Mouse (Mus musculus): ENCODE measurements around the gene Gan.
A peak's percentile ranks its signal among the peaks of the same experiment; 100 is the strongest.

Gan gene

GRCm38 (mm10) chr8:117157769-117158091 lies 205 bp upstream of the Gan start:
- peak; percentile 95 for DNase-seq (ENCODE audit: low spot score in 2 of 2)

GRCm38 (mm10) chr8:117159031-117159430 lies 1.1 kb downstream of the Gan start:
- DNase-seq (ENCODE audit: low spot score in 2 of 2) = no peak

GRCm38 (mm10) chr8:117164912-117165311 lies 7.0 kb downstream of the Gan start:
- no peak for DNase-seq (ENCODE audit: low spot score in 2 of 2)

GRCm38 (mm10) chr8:117165542-117165941 lies 7.6 kb downstream of the Gan start:
- no peak for DNase-seq (ENCODE audit: low spot score in 2 of 2)

GRCm38 (mm10) chr8:117166515-117166914 lies 8.6 kb downstream of the Gan start:
- no peak for DNase-seq (ENCODE audit: low spot score in 2 of 2)

GRCm38 (mm10) chr8:117167243-117167883 lies 9.4 kb downstream of the Gan start:
- no peak for DNase-seq (ENCODE audit: low spot score in 2 of 2)

GRCm38 (mm10) chr8:117168378-117168777 lies 10.4 kb downstream of the Gan start:
- no peak for DNase-seq (ENCODE audit: low spot score in 2 of 2)

GRCm38 (mm10) chr8:117171826-117172225 lies 13.9 kb downstream of the Gan start:
- no peak for DNase-seq (ENCODE audit: low spot score in 2 of 2)

GRCm38 (mm10) chr8:117172904-117173303 lies 15.0 kb downstream of the Gan start:
- DNase-seq (ENCODE audit: low spot score in 2 of 2) = no peak

GRCm38 (mm10) chr8:117173690-117174089 lies 15.8 kb downstream of the Gan start:
- no peak for DNase-seq (ENCODE audit: low spot score in 2 of 2)

GRCm38 (mm10) chr8:117174536-117174935 lies 16.6 kb downstream of the Gan start:
- DNase-seq (ENCODE audit: low spot score in 2 of 2) = no peak

- DNase-seq (ENCODE audit: low spot score in 2 of 2) = no peak
These were observed 18.4 kb downstream of the Gan start for GRCm38 (mm10) chr8:117176308-117176707.

GRCm38 (mm10) chr8:117177236-117177635 lies 19.3 kb downstream of the Gan start:
- DNase-seq (ENCODE audit: low spot score in 2 of 2) = no peak

GRCm38 (mm10) chr8:117178039-117178438 lies 20.1 kb downstream of the Gan start:
- no peak for DNase-seq (ENCODE audit: low spot score in 2 of 2)

GRCm38 (mm10) chr8:117178676-117179075 lies 20.7 kb downstream of the Gan start:
- DNase-seq (ENCODE audit: low spot score in 2 of 2) = no peak

GRCm38 (mm10) chr8:117182746-117183145 lies 24.8 kb downstream of the Gan start:
- DNase-seq (ENCODE audit: low spot score in 2 of 2) = no peak

- DNase-seq (ENCODE audit: low spot score in 2 of 2) = no peak
These were observed 25.9 kb downstream of the Gan start for GRCm38 (mm10) chr8:117183664-117184377.

- no peak for DNase-seq (ENCODE audit: low spot score in 2 of 2)
These were observed 36.4 kb downstream of the Gan start for GRCm38 (mm10) chr8:117194355-117194754.

GRCm38 (mm10) chr8:117196593-117196992 lies 38.7 kb downstream of the Gan start:
- no peak for DNase-seq (ENCODE audit: low spot score in 2 of 2)

GRCm38 (mm10) chr8:117197551-117197950 lies 39.6 kb downstream of the Gan start:
- no peak for DNase-seq (ENCODE audit: low spot score in 2 of 2)

- DNase-seq (ENCODE audit: low spot score in 2 of 2) = peak; percentile 47 to 55
These were observed 40.4 kb downstream of the Gan start for GRCm38 (mm10) chr8:117198141-117198935.

GRCm38 (mm10) chr8:117199658-117200057 lies 41.7 kb downstream of the Gan start:
- no peak for DNase-seq (ENCODE audit: low spot score in 2 of 2)

GRCm38 (mm10) chr8:117200346-117200745 lies 42.4 kb downstream of the Gan start:
- DNase-seq (ENCODE audit: low spot score in 2 of 2) = no peak

Data from right cerebral cortex, postnatal 36 days (tissue).